Mouse (Mus musculus) gastrocnemius, postnatal 10 days (tissue): ENCODE data around the gene 1600012H06Rik. TPM values are rescaled to one million over a fixed set of nuclear protein-coding genes. Genes with fewer than 3 reads are reported as not detected.
"Not testable (repeated sequence)": the region's sequence is repeated elsewhere in the genome, so short reads cannot be mapped to it uniquely, and the experiment has no call there.

Source experiments
- DNase-seq: peaks from one replicate; pipeline ENCODE4 v3.0.0; 2021; ENCODE audit warnings: mixed read lengths
- total RNA-seq, 2 experiments: library from RNA; stranded (reverse); gene quantifications; 2 replicates each; pipeline ENCODE4 v1.2.3; 2021

The 1600012H06Rik gene
- total RNA-seq, 2 experiments from 2014 or later, result 18.4 to 19.9 TPM

DNA sequence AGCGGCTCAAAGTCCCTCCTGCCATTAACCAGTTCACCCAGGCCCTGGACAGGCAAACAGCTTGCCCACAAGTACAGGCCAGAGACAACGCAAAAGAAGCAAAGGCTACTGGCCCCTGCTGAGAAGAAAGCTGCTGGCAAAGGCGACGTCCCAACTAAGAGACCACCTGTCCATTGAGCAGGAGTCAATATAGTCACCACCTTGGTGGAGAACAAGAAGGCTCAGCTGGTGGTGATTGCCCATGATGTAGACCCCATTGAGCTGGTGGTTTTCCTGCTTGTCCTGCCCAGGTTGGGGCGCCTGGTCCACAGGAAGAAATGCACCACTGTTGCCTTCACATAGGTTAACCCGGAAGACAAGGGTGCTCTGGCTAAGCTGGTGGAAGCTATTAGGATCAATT is 803 bp upstream of the 1600012H06Rik start:
- not testable (repeated sequence) for DNase-seq

- no peak for DNase-seq
Measured at GRCm38 (mm10) chr17:14943729-14944059, 710 bp downstream of the 1600012H06Rik start.

- no peak for DNase-seq
Measured at GRCm38 (mm10) chr17:14944551-14944950, 1.6 kb downstream of the 1600012H06Rik start.

DNA sequence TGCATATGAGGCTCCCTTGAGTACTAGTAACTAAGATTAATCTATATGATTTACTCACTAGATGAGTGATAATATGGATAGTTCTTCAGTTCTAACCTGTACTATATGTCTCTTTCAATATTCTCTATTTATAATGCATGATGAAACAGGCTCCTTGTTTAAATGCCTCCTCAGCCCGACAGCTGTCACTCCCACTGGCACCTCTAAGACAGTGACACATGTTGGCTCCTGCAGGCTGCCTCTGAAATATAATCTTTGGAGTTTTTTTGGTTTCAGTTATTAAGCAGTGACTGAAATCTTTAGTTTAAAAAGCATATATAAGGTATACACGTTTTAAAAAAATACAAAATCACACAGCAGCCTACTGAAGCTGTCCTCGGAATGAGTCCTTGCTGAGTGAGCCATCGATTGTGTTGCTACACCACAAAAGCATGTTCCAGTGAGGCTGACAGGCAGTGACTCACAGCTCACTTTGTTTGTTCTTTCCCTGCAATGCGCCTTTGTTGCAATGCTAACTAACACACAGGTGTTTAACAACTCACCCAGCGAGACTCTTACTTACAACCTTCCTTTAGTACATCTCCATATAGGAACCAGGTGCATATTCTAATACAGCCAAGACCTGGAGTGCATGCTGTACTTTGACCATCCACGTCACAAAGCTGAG is 6.3 kb downstream of the 1600012H06Rik start:
- no peak for DNase-seq

DNA sequence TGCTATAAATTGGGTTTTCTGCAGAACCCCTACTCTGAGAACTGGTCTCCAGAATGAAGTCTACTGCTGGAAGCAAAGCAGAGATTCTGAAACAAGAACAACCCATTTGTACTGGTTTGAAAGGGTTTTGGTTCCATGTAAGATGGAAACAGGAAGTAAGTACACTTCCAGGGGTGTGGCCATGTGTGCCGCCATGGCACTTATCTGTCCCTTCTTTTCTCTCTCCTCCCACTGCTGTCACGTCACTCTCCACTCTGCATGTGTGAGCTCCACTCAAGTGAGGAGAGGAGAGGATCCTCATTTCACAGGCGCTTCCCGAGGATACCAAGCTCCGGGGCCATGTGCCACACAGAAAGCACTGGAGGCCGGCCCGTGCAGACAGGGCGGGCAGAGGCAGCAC is 10.5 kb downstream of the 1600012H06Rik start:
- no peak for DNase-seq

- DNase-seq, result no peak
Measured at GRCm38 (mm10) chr17:14958686-14959327, 15.8 kb downstream of the 1600012H06Rik start.

GRCm38 (mm10) chr17:14959979-14960378 is 17.0 kb downstream of the 1600012H06Rik start:
- DNase-seq, result no peak

GRCm38 (mm10) chr17:14960520-14960919 is 17.5 kb downstream of the 1600012H06Rik start:
- DNase-seq, result peak; percentile 33

DNA sequence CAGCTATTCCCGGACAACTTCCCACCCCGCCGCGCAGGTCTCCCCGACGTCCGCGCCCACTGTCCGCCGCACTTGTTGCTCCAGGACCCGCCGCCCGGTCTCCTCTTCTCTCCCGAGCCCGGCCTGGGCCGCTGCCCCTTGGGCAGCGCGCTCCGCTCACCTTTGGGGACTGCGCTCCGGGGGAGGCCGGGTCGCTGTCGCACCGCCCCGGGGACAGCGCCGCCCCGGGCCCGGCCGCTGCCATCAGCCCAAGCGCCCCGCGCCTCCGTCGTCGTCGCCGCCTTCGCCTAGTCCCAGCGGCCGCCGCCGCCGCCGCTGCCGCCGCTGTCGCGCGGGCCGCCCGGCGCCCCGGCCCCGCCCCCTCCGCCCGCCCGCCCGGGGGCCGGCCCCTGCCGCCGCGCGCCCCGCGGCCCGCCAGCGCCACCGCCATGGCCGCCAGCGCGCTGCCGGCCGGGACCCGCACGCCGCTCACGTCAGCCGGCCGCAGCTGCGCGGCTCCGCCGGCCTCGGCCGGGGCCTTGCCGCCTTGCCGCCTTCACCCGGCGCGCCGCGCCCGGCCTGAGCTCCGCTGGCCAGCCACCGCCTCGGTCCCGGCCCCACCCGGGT is 18.1 kb downstream of the 1600012H06Rik start, which contains the start of gene Phf10:
Gene Phf10 (minus strand): TSS at position 323 of the 606 bp plus-strand sequence.
- DNase-seq, result peak; percentile 49

DNA sequence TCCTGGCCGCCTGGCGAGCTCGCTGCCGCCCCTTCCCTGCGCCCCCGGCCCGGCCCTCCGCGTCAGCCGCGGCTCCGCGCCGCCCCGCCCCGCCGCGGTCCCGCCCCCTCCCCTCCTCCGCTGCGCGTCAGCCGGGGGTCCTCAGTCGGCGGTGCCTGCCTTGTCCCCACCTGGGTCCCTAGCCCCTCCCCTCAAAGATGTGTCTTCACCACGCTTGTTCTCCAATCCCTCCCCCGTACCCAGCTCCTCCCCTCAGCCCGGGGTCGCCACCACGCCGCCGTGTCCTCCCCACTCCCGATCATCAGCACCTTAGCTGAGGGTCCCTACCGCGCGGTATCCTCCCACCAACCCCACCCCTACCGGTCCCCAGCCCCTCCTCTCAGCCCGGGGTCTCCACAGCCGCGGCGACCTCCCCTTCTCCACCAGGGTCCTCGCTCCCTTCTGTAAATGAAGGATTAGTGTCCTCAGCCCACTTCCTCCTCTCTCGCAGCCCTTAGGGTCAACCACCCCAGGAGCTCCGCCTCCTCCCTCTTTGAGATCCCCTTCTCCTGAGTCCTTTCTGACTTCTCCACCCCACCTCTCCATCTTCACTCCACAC is 18.7 kb downstream of the 1600012H06Rik start:
- not testable (repeated sequence) for DNase-seq

DNA sequence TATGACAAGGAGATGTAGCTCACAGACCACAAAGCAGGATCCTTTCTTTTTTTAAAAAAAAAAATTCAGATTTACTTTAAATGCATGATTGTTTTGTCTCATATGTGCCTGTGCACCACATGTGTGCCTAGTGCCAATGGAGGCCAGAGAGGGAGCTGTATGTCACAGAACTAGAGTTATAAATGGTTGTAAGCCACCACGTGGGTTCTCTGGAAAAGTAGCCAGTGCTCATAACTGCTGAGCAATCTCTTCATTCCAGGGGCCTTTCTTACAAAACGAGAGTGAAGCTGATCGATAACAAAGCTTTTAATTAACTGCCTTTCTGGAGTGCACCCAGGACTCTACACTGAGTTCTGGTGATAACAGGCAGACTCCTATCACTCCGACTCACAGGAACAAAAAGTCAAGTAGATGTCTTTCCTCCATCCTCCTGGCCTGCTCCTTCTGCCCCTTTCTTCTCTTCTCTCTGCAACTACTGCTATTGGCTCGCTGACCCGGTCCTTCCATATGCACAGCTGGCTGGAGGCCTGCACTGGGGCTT is 25.5 kb downstream of the 1600012H06Rik start:
- DNase-seq, result not testable (repeated sequence)

DNA sequence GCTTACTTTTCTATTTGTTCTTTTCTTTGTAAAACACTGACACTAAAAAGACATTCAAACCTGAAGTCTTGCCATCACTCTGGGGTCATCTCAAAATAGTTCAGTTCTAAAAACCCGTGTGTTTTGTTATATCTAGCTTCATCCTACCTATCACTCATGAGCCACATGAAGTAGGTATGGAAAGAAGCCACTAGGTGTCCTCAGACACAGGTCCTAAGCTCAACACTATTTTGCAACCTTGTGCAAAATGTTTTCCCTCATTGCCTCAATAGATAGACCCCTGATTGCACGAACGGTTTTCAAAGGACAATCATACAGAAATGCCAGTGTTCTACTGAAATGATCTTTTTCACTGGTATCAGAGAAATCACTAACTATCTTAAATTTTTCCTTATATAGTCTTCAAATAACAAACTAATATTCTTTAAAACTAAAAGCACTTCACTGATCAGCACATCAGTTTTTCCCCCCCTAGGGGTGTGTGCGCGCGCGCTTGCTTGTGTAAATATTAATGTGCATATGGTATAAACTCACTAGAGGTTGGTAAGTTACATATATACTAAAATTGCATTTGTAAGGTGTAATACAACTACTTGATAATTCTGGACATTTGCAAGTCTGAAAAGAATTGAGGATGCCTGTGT is 34.9 kb downstream of the 1600012H06Rik start:
- DNase-seq, result not testable (repeated sequence)

DNA sequence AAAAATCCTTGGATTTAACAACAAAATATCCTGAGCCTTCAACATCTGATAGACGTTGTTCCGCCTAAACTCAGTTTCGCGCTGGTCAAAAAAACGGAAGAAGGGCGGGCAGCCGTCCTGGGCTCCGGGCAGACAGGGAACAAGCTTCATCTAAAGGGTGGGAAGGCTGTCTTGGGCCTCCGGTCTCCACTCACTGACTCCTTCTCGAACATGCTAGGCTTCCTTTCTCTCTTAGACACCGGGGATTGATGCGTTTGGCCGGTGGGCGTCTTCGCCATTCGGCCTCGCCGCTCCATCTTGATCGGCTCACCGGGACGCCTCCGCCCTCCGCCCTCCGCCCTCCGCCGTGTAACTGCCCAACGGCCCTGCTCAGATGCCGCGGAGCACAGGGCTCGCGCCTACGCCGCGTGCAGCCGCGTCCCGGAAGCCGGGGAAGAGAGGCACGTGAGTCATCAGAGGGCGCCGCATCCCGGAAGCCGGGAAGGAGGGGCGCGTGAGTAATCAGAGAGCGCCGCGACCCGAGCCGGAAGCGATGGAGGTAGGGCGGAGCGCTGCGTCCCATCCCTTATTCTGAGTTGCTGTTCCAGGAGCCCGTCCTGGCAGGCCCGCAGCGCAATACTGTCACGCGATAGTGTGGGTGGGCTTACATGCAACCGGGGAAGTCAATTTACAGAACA is 35.5 kb downstream of the 1600012H06Rik start, which contains the start of the genes 9030025P20Rik and Gm3417:
Gene 9030025P20Rik (plus strand): TSS at position 107 of the 677 bp plus-strand sequence.
Gene Gm3417 (minus strand): TSS at position 429 of the 677 bp plus-strand sequence.
- DNase-seq, result not testable (repeated sequence)

DNA sequence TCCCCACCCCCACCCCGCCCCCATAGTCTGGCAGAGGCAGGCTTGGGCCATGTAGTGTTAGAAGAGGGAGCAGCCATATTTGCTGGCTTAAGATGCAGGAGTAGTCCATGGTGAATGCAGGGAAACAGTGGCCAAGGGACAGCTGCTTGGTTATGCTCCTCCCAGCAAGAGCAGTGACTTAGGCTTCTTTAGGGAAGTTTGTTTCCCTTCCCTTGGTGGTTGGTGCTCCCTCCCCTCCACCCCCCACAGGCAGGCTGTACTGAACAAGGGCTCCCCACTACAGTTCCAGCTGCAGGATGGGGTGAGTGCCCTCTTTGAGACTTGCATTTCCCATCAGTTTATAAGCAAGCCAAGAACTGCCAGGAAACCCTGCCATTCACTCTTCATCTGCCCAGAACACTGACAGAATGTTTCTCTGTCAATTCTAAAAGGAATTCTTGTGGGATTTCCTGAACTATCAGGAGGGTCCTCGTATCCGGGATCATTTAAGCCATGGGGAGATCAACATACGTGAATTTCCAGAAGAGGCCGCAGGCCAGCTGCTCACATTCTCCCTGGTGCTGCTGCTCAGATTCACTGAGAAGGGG is 47.2 kb downstream of the 1600012H06Rik start:
- not testable (repeated sequence) for DNase-seq

GRCm38 (mm10) chr17:14992522-14993138 is 49.6 kb downstream of the 1600012H06Rik start:
- DNase-seq, result not testable (repeated sequence)

GRCm38 (mm10) chr17:14993139-14993832 is 50.3 kb downstream of the 1600012H06Rik start:
- not testable (repeated sequence) for DNase-seq

- not testable (repeated sequence) for DNase-seq
Measured at GRCm38 (mm10) chr17:14994140-14994539, 51.2 kb downstream of the 1600012H06Rik start.

DNA sequence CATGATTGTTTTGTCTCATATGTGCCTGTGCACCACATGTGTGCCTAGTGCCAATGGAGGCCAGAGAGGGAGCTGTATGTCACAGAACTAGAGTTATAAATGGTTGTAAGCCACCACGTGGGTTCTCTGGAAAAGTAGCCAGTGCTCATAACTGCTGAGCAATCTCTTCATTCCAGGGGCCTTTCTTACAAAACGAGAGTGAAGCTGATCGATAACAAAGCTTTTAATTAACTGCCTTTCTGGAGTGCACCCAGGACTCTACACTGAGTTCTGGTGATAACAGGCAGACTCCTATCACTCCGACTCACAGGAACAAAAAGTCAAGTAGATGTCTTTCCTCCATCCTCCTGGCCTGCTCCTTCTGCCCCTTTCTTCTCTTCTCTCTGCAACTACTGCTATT is 57.1 kb downstream of the 1600012H06Rik start:
- not testable (repeated sequence) for DNase-seq

GRCm38 (mm10) chr17:15009088-15009487 is 66.1 kb downstream of the 1600012H06Rik start:
- DNase-seq, result not testable (repeated sequence)
